Mouse (Mus musculus): Measurements from ENCODE around the gene Dhrs3.

Dhrs3 gene

DNA sequence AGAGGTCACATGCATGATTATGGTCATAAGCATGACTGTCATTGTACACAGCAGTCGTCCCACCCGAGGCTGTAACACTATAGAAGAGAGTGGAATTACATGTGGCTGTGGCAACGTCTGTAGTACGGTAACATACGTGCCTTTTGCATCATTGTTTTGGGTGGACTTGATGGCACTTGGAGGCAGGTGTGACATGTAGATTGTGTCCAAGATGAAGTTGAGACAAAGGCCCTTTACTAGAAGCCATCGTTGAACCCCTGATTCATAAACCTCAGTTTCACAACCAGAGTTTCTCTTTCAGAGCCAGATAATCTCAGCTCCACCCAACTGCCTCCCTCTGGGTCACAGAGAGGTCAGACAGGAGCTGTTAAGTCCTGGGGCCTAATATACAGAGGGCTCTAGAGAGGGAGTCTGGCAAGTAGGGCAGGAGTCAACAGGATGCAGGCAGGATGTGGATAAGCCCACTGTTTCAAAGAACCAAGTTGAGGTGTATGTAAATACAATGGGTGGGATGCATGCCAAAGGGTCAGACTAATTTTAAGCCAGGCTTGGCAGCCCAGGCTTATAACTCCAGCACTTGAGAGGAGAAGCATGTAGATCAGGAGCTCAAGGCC is 5.5 kb downstream of the Dhrs3 start:
- no peak for DNase-seq (ENCODE audit: low read depth, low spot score)

DNA sequence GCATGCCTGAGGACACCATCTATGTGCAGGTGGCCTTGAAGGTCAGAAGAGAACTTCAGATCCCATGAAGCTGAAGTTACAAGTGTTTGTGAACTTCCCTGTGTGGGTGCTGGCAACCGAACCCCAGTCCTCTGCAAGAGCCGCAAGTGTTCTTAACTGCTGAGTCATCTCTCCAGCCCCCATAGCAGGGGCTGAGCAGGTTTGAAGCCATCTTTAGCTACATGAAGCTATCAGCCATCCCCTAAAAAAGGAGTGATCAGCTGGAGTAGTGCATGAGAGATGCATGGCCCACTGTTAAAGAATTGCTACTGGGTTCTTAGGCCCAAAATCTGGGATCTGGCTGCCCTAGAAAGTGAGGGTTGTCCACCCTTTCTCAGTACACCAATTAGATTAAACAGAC is 6.1 kb downstream of the Dhrs3 start:
- no peak for DNase-seq (ENCODE audit: low read depth, low spot score)

DNA sequence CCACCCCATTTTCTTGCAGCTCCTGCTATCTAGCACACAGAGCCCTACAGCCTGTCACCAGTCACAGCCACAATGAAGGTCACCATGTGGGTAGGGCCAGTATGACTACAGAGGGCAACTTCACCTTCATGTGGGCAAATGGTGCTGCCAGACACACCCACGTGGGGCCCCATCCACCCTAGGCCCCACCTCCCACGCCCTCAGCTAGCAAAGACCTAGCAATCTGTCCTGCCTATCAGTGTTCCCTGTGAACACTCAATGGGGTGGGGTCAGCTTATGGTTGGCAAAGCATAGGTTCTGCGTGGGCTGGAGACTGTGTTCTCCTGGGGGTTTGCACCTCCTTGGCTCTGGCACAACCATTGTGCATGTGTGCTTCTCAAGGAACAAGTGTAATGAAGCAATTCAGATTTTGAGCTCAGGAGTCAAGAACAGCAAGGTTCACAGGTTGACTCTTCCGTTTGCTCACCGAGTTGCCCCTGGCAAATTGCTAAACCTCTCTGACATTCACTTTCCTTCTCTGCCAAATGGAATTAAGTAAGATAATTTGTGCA is 9.0 kb downstream of the Dhrs3 start:
- DNase-seq (ENCODE audit: low read depth, low spot score): no peak

DNA sequence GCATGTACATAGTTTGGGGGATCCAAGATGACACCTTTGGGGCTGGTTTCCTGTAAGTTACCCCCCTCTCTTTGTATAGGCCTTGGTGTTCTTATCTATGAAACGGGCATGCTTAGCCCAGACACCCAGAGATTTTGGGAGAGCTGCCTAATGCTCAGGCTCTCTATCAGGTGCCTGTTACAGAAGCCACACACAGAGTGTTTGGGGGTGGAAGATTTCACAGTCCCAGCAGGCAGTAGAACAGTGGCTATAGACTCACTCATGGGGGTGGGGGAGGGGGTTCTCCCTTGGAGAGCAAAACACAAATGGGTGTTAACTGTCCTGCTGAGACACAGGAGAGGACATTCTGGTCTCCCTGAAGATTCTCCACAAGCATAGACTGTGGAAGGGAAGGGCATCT is 10.5 kb downstream of the Dhrs3 start:
- DNase-seq (ENCODE audit: low read depth, low spot score): no peak

DNA sequence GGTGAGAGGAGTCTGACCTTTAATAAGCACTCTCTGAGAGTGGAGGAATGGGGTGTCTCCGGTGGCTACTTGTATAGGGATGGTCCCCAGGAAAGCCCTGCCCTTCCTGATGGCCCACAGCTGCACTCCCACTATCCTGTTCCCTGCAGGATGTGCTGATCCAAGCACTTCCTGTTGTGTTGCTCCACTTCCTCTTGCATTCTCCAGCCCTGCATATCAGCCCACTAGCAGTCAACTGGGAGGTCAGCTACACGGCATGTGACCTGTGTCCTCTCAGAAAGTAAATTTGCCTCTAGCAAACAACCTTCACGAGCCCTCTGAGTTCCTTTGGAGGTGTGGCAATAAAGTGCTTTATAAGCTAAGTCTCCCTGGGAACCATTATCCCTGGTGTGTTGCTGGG is 11.3 kb downstream of the Dhrs3 start:
- DNase-seq (ENCODE audit: low read depth, low spot score): no peak

DNA sequence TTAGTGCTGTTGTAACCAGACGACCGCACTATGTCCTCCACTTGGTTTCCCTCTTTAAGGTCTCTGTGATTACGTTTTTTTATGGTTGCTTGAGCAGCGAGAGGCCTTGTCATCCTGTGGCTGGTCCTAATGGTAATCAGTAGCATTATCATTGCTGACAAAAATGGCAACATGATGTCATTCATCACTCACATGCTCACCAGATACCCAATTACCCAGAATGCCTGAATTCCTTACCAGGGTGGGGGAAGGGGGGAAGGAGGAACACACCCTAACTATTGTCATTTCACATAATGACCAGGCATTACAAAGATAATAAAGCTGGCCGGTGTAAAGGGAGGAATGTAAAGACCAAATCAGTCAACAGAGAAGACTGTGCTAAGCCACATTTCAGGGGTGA is 12.5 kb downstream of the Dhrs3 start:
- no peak for DNase-seq (ENCODE audit: low read depth, low spot score)

DNA sequence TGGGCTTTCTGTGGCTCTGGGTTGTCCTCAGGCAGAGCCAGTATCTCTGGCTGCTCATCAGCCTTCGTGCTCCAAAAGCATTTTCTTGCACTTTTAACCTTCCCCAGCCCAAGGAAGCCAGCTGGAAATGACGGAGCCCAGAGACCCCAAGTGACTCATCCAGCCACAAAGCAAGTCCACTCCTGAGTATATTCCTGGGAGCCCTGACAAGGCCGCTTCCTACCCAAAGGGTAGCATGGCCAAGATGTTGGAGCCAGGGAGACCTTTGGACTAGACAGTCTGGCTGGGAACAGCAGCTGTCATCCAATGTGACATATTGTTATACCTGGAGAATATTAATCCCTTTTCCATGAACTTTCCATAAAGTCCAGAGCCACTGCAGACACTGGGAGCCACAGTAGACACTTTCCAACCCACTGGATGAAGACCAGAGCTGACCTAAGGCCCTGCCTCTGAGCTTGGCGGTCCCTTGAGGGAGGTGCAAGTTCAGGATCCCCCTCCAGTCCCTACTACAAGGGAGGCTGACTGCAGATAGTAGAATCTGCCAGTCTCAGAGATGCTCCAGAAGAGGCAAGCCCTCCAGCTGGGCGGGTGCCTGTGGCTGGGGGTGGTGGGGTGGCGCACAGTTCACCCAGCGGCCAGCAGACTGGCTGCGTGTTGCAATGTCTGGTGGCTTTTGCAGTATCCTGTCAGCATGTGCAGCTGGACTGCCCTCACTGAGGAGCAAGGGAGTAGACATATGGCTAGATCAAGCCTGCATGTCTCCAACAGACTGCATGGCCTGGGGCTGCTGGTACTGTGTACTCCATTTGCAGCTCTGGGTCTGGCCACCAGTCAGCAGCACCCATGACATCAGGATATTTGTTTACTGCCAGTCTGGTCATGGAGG is 13.6 kb downstream of the Dhrs3 start:
- DNase-seq (ENCODE audit: low read depth, low spot score): no peak

DNA sequence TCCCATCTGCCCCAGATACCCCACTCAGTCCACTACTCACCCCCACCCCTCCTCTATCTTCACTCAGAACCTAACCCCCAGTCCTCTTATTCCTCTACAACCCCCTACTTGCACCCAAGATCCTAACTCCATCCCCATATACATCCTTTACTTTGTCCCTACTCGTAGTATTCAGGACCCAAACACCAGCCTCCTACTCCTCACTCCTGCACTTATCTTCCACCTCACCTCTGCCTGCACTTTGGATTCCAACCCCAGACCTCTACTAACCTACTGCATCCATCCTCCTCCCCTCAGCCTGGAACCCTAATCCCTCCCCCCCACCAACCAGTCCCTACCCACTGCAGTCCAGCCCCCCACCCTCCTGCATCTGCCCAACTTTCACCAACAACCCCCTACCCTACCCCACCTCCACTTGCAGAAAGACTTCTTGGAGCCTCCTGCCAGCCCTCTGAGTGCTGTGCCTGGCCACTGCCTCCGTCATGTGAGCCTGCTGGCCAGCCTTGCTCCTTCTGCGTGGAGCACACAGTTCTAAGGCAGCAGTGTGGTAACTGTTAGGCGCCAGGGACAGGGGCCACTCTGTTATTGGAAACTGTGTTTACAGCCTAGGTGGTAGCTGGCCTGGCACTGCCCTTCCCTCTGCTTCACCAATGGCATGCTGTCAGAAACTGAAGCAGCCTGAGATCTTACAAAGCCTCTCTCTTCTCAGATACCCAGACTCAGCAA is 14.5 kb downstream of the Dhrs3 start:
- no peak for DNase-seq (ENCODE audit: low read depth, low spot score)

DNA sequence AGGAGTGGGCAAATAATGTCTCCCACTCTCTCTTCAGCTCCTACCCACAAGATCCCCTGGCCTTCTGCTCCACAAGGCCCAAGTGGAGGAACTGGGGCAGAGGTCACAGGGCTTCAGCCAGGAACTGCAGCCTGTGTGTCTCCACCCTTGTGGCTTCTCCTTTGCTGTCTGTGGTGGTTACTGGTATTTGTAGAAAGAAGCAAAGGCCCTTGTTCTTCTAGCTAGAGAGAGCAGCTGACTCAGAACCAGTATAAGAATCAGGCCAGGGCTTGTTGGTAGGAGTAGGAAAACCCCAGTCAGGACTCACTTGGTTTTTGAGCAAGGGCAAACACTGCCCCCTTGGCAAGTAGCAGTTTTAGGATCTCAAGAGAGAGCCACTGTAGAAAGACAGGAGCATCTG is 16.2 kb downstream of the Dhrs3 start:
- no peak for DNase-seq (ENCODE audit: low read depth, low spot score)

DNA sequence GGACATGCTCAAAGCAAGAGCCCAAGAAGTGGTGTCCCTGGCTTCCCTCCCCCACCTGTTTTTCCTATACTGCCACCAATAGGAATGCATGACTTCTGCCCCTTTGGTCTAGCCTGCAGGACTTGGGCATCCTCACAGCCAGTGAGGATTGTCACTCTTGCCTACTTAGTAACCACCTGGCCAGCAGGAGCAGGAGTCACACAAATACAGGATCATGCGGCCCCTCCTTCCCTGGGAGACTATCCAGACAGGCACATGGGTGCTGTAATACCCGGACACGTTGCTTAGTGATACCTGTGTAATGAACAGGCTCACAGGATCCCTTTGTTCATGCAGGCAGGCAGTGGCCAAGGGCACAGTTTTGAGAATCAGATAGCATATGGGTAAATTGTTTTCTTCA is 17.7 kb downstream of the Dhrs3 start:
- DNase-seq (ENCODE audit: low read depth, low spot score): no peak

DNA sequence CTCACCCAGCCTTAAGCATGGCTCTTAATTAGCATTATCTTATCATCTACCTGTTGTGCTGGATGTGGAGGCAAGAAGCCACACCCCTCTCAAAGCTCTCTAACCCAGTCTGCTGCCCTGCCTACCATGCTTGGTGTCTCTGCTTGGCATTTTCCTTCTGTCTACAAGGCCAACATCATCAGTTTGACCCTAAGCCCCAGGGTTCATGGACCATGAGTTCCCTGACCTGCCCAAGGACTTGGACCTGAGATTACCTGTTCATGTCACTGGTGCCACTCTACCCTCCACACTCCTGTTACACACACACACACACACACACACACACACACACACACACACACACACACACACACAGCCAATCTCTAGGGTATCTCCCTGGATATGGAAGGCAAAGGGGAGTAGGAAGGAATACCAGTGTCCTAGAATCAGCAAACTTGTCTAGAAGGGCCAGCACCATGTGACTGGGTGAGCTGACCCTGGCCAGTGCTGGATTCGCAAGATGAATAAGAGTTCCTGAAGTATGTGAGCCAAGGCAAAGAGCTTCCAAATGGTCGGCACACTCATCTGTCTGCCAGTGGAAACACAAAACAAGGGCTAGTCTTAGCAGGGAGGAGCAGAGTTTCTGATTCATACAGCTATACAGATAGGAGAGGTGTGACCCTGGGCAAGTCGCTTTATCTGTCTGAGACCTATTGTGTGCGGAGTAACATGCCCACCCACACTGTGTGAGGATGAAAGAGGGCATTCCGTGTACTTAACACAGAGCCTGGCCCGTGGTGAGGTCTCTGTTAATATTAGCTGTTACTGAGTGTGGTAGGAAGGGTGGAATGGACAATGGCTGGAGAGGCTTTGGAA is 20.9 kb downstream of the Dhrs3 start:
- no peak for DNase-seq (ENCODE audit: low read depth, low spot score)

DNA sequence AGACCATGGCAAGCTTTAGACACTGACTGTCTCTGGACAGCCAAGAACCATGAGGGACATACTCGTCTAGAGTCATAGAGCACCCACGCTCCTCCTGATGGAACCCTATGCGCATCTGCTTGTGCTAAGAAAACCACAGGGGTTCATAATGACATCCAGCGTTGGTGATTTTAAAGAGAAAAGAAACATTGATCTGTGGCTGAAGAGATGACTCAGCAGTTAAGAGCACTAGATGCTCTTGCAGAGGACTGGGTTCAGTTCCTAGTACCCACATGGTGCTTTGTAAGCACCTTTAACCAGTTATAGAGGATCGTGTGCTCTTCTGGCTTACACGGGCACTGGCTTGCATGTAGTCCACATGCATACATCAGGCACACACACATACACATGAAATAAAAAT is 23.9 kb downstream of the Dhrs3 start:
- no peak for DNase-seq (ENCODE audit: low read depth, low spot score)

DNA sequence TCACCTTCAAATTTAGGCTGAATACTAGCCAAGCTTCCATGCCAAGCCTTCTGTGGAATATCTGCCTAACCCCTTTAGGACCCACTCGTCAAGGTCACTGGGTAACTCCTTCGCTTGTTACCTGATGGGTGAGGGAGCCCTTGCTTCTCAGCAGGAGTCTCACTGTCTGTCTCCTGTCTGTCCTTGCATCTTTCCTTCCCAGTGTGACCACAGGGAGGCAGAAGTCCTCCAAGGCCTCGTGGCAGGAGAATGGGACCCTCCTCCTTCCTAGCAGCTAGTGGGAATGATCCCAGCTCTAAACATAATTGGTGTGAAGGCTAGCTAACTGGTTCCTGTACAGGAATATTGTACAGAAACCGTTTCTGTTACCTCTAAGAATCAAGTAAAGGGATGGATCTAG is 24.5 kb downstream of the Dhrs3 start:
- no peak for DNase-seq (ENCODE audit: low read depth, low spot score)

DNA sequence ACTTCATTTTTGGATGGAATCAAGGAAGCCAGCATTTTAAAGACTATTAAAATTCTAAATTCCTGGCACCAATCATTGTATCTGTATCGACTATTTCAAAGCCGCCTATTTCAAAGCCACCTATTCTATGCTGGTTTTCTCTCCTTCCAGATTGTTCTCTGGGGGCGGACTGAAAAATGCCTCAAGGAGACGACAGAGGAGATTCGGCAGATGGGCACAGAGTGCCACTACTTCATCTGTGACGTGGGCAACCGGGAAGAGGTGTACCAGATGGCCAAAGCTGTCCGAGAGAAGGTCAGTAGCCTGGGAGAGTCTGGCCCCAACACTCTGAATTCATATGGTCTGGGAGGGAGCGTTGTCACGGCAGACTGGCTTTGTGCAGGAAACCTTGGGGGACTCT is 25.9 kb downstream of the Dhrs3 start:
- no peak for DNase-seq (ENCODE audit: low read depth, low spot score)

DNA sequence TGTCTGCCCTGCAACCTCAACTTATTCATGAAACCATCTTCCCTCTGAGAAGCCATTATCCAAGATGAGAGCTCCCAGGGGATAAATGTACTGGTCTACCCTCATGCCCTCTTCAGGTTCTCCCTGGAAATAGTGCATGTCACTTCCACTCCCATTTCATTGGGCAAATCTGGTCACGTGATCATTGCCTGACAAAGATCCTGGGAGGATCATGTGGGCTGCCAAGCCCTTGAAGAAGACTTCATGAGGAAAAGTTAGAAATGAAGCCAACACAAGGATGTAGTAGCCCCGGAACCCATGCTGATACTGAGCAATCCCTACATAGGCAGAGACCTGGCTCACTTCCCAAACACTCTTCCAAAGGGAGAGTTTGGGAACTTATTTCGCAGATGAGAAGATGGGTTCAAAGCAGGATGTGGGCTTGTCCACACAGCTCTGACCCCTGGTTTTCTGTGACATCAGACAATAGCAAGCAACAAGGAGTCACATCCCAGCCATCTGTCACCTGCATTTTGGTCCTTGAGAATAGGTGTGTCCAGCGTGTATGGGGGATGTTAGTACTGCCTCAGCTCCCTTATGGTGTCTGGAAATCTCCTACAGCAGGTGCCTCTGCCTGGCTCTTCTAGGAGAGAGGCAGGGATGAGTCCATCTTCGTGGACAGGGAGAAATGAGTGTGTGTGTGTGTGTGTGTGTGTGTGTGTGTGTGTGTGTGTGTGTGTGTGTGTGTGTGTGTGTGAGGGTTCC is 36.2 kb downstream of the Dhrs3 start:
- DNase-seq (ENCODE audit: low read depth, low spot score): no peak

DNA sequence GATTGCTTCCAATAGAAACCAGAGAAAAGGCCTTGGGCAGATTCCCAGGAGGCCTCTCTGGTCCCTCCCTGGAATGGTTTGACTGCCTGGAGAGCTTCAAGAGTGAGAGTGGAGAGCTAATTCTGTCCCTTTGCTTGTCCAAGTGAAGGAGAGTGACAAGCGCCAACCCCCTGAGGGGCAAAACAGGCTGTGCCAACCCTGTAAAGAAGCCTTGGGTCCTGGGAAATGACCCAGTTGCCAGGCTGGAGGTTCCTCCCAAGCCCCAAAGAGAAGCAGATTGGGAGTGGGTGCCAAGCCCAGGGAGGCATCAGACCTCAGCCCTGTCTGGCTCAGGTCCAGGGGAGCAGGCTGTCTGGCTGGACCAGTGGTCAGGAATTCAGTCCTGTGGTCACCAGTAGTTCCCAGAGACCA is 37.2 kb downstream of the Dhrs3 start:
- DNase-seq (ENCODE audit: low read depth, low spot score): no peak

DNA sequence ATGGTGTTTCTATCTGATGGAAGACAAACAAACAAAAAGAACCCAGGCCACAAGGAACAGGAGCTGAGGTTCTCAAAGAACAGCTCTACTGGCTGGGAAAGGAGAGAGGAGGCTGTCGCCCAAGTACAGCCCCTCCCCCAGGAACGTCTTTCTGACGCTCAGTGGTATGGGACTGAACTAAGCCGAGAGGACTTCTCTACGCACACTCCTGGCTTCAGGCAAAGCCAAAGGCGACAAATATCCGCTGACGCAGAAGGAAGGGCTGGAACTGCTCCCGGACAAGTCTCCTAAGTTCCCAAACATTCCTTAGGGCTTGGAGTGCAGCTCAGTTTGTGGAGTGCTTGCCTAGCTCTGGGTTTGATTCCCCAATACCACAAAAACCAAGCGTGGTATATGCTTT is 37.7 kb downstream of the Dhrs3 start:
- no peak for DNase-seq (ENCODE audit: low read depth, low spot score)

DNA sequence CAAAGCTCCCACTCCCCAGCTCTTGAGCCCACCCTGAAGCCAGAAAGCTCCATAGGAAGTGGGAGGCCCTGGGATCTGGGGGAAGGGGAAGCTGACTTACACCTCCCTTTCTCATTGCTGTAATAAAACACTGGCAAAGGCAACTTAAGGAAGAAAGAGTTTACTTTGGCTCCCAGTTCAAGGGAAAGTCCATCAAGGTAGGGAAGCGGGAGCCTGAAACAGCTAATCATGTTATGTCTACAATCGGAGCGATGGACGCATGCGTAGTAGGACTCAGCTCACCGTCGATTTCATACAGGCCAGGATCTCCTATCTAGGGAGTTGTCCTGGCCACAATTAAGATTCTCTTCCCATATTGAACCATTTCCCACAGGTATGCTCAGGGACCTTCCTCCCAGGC is 38.5 kb downstream of the Dhrs3 start:
- DNase-seq (ENCODE audit: low read depth, low spot score): no peak

DNA sequence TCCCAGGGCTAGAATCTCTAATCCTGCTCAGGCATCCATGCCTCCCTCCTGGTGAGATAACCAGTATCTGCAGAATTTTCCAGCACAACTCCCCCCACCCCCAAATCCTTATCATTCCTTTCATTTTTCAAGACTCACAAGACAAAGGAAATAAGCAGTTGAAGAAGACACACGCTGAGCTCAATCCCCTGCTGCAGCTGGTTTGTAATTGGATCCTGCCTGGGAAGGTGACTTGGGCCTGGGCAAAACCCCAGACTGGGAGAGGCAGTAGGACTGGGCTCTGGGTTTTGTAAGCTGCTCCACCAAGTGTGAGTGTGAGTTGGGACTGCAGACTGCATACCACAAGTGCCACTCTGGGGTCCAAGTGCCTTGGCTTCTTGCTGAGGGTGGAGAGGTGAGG is 41.9 kb downstream of the Dhrs3 start:
- no peak for DNase-seq (ENCODE audit: low read depth, low spot score)

DNA sequence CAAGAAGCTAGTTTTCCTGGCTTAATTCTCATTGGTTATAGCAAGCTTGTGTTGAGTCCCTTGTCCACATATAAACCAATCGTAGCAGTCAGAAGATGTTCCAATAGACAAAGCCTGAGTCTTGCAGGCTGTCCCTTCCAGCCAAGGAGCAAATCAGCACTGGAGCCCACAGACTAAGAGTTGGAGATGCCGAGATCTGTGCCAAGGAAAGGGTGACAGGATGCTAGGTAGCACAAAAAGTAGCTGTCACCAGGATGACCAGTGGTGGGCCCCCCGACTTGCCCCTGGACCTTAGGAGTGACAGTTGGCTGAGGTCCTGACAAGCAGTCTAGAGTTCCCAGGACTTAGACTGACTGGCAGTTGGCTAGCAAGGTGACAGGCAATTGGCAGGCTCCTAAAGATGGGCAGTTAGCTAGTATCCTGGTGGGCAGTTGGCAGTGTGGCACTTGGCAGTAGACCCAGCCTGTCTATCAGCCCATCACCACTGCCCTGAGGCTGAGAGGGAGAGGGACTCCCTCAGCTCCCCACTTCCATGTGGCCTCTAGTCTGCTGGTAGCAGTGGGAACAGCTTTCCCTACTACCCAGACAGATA is 44.0 kb downstream of the Dhrs3 start:
- no peak for DNase-seq (ENCODE audit: low read depth, low spot score)
